Mouse (Mus musculus): ENCODE data around the gene Hectd1.

DNA sequence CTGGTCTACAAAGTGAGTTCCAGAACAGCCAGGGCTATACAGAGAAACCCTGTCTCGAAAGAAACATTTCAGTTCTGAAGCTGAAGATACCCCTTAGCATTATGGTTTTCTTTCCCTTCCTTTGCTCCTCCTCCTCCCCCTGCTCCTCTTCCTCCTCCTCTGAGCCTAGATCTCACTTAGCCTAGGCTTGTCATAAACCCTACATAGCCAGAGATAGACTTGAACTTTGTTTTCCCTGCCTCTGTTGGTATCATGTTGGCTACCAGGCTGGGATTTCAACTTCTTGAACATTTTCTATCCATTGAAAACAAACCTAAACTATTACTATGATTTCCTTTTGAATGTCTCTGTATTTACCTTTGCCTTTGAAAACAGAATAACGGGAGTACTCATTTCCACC, 26.5 kb upstream of the Hectd1 start:
- TF ChIP-seq CTCF (IDR thresholded peaks at IDR 0.05; ENCODE audit: low read depth) (no peak), EP300 (optimal IDR thresholded peaks at IDR 0.05) (no peak)
